Mouse (Mus musculus): ENCODE data around the gene Slc25a33. TPM values are rescaled to one million over a fixed set of nuclear protein-coding genes. Genes with fewer than 3 reads are reported as not detected.

The Slc25a33 gene
- 3.9 and 4.9 TPM in 2 replicates for polyA plus RNA-seq (2015; fragmentation: Nextera tagmentation; extraction: Ambion mirVana)

GRCm38 (mm10) chr4:149774094-149774470, at the start of gene Slc25a33:
Gene Slc25a33 (minus strand): TSS chr4:149774277.

GRCm38 (mm10) chr4:149737383-149738324, 36.4 kb downstream of the Slc25a33 start, which contains the start of gene Tmem201:
Gene Tmem201 (minus strand): TSS chr4:149738044.

GRCm38 (mm10) chr4:149702210-149702979, 71.7 kb downstream of the Slc25a33 start, which contains the start of gene Pik3cd:
Gene Pik3cd (minus strand): TSS chr4:149702571.

Other genes with a start within 250 kb of the Slc25a33 start
- 9.9 and 10.6 TPM in 2 replicates for gene Clstn1, start 187.8 kb downstream of the Slc25a33 start, polyA plus RNA-seq (2015; fragmentation: Nextera tagmentation; extraction: Ambion mirVana)
- 14.1 and 20.1 TPM in 2 replicates for gene Pik3cd, start 71.7 kb downstream of the Slc25a33 start, polyA plus RNA-seq (2015; fragmentation: Nextera tagmentation; extraction: Ambion mirVana)
- 8.0 and 8.7 TPM in 2 replicates for gene Tmem201, start 36.2 kb downstream of the Slc25a33 start, polyA plus RNA-seq (2015; fragmentation: Nextera tagmentation; extraction: Ambion mirVana)
- 5.7 and 6.3 TPM in 2 replicates for gene Spsb1, start 180.8 kb upstream of the Slc25a33 start, polyA plus RNA-seq (2015; fragmentation: Nextera tagmentation; extraction: Ambion mirVana)
- gene H6pd, start 234.7 kb upstream of the Slc25a33 start, polyA plus RNA-seq (2015; fragmentation: Nextera tagmentation; extraction: Ambion mirVana): 7.3 and 8.2 TPM in 2 replicates

Measured in spleen, postnatal 0 days (tissue).